Mouse (Mus musculus): ENCODE measurements around the gene Nob1. TPM values are rescaled to one million over a fixed set of nuclear protein-coding genes. Genes with fewer than 3 reads are reported as not detected.

The Nob1 gene
- polyA plus RNA-seq, 1 experiment, result 52.2 TPM

DNA sequence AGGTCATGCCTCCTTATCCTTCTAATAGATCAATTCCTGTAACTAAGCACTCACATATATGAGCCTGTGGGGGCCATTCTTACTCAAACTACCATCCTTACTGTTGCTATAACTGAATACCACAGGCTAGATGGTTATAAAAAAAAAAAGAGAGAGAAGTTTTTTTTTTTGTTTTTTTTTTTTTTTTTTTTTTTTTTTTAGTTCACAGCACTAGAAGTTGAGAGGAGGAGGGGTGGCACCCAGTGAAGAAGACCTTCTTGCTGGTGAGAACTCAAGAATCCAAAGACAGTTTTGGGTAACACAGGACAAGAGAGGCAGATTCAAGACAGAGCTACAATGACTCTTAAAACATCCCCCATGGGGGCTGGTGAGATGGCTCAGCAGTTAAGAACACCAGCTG is 29.5 kb downstream of the Nob1 start:
- no peaks in the 10 kb centered on the region for H3K36me3 ChIP-seq (ENCODE audit: control insufficient read depth, insufficient read depth, low read length)
- H3K4me3 ChIP-seq (ENCODE audit: control insufficient read depth, insufficient read depth, low read length), result no peak overlapping the region
- H3K27ac ChIP-seq (ENCODE audit: control insufficient read depth, insufficient read depth, low read length), result no peak overlapping the region
- H3K4me1 ChIP-seq (replicated peaks; ENCODE audit: control insufficient read depth, insufficient read depth, low read length), result 0 out of 2 replicates have a peak, but pooled peaks cover 2% of the 10 kb centered on the region
- H3K27me3 ChIP-seq (ENCODE audit: control insufficient read depth, insufficient read depth, low read length), result no peaks in the 10 kb centered on the region
- DNase-seq, result no peak
- no peak for TF ChIP-seq CTCF (IDR thresholded peaks at IDR 0.05; ENCODE audit: borderline replicate concordance, control insufficient read depth, extremely low read depth, insufficient read depth, low read length, poor library complexity)
- no peak for TF ChIP-seq POLR2A (IDR thresholded peaks at IDR 0.05; ENCODE audit: control insufficient read depth, extremely low read depth, insufficient read depth, low read length, poor library complexity)

GRCm38 (mm10) chr8:107391136-107391516 is 33.7 kb downstream of the Nob1 start:
- Histone ChIP-seq H3K4me3 (ENCODE audit: control insufficient read depth, insufficient read depth, low read length) (no peak overlapping the region), H3K27ac (ENCODE audit: control insufficient read depth, insufficient read depth, low read length) (no peak overlapping the region), H3K4me1 (replicated peaks; ENCODE audit: control insufficient read depth, insufficient read depth, low read length) (0 out of 2 replicates have a peak, but pooled peaks cover 2% of the 10 kb centered on the region), H3K36me3 (ENCODE audit: control insufficient read depth, insufficient read depth, low read length) (no peaks in the 10 kb centered on the region), H3K27me3 (ENCODE audit: control insufficient read depth, insufficient read depth, low read length) (no peaks in the 10 kb centered on the region)
- 61% methylated on average over 4 of the region's 4 CpGs for WGBS
- TF ChIP-seq POLR2A (IDR thresholded peaks at IDR 0.05; ENCODE audit: control insufficient read depth, extremely low read depth, insufficient read depth, low read length, poor library complexity) (no peak), CTCF (IDR thresholded peaks at IDR 0.05; ENCODE audit: borderline replicate concordance, control insufficient read depth, extremely low read depth, insufficient read depth, low read length, poor library complexity) (no peak)
- no peak for DNase-seq

GRCm38 (mm10) chr8:107390476-107391135 is 34.2 kb downstream of the Nob1 start:
- no peaks in the 10 kb centered on the region for H3K27me3 ChIP-seq (ENCODE audit: control insufficient read depth, insufficient read depth, low read length)
- no peak overlapping the region for H3K4me3 ChIP-seq (ENCODE audit: control insufficient read depth, insufficient read depth, low read length)
- WGBS, result 96% methylated on average over 16 of the region's 16 CpGs
- DNase-seq, result no peak
- H3K4me1 ChIP-seq (replicated peaks; ENCODE audit: control insufficient read depth, insufficient read depth, low read length), result 0 out of 2 replicates have a peak, but pooled peaks cover 2% of the 10 kb centered on the region
- H3K27ac ChIP-seq (ENCODE audit: control insufficient read depth, insufficient read depth, low read length), result no peak overlapping the region
- TF ChIP-seq CTCF (IDR thresholded peaks at IDR 0.05; ENCODE audit: borderline replicate concordance, control insufficient read depth, extremely low read depth, insufficient read depth, low read length, poor library complexity) (no peak), POLR2A (IDR thresholded peaks at IDR 0.05; ENCODE audit: control insufficient read depth, extremely low read depth, insufficient read depth, low read length, poor library complexity) (no peak)
- no peaks in the 10 kb centered on the region for H3K36me3 ChIP-seq (ENCODE audit: control insufficient read depth, insufficient read depth, low read length)

GRCm38 (mm10) chr8:107389557-107389956 is 35.3 kb downstream of the Nob1 start:
- Histone ChIP-seq H3K4me1 (replicated peaks; ENCODE audit: control insufficient read depth, insufficient read depth, low read length) (0 out of 2 replicates have a peak, but pooled peaks cover 2% of the 10 kb centered on the region), H3K36me3 (ENCODE audit: control insufficient read depth, insufficient read depth, low read length) (no peaks in the 10 kb centered on the region), H3K27me3 (ENCODE audit: control insufficient read depth, insufficient read depth, low read length) (no peaks in the 10 kb centered on the region), H3K27ac (ENCODE audit: control insufficient read depth, insufficient read depth, low read length) (no peak overlapping the region), H3K4me3 (ENCODE audit: control insufficient read depth, insufficient read depth, low read length) (no peak overlapping the region)
- 89% methylated on average over 8 of the region's 8 CpGs for WGBS
- TF ChIP-seq CTCF (IDR thresholded peaks at IDR 0.05; ENCODE audit: borderline replicate concordance, control insufficient read depth, extremely low read depth, insufficient read depth, low read length, poor library complexity), result no peak
- no peak for TF ChIP-seq POLR2A (IDR thresholded peaks at IDR 0.05; ENCODE audit: control insufficient read depth, extremely low read depth, insufficient read depth, low read length, poor library complexity)
- DNase-seq, result no peak

DNA sequence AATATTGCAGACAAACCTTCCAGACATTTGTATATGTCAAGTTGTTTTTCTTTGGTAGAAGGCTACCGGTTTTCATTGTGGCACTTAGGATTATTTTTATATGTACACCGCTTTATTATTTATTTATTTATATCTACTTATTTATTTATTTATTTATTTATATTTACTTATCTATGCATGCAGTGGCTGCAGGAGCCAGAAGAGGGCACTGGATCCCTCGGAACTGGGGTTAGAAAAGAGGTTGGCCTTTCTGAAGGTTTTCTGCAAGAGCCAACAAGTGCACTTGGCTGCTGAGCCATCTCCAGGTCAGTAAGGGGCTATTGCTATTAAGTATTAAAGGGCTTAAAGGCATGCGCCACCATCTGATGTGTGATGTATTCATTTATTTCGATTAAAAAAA is 37.0 kb downstream of the Nob1 start:
- Histone ChIP-seq H3K36me3 (ENCODE audit: control insufficient read depth, insufficient read depth, low read length) (no peaks in the 10 kb centered on the region), H3K4me1 (replicated peaks; ENCODE audit: control insufficient read depth, insufficient read depth, low read length) (0 out of 2 replicates have a peak, but pooled peaks cover 2% of the 10 kb centered on the region), H3K27ac (ENCODE audit: control insufficient read depth, insufficient read depth, low read length) (no peak overlapping the region), H3K4me3 (ENCODE audit: control insufficient read depth, insufficient read depth, low read length) (no peak overlapping the region), H3K27me3 (ENCODE audit: control insufficient read depth, insufficient read depth, low read length) (no peaks in the 10 kb centered on the region)
- DNase-seq, result no peak
- WGBS, result 84% methylated on average over 5 of the region's 5 CpGs
- TF ChIP-seq POLR2A (IDR thresholded peaks at IDR 0.05; ENCODE audit: control insufficient read depth, extremely low read depth, insufficient read depth, low read length, poor library complexity), result no peak
- TF ChIP-seq CTCF (IDR thresholded peaks at IDR 0.05; ENCODE audit: borderline replicate concordance, control insufficient read depth, extremely low read depth, insufficient read depth, low read length, poor library complexity), result no peak

DNA sequence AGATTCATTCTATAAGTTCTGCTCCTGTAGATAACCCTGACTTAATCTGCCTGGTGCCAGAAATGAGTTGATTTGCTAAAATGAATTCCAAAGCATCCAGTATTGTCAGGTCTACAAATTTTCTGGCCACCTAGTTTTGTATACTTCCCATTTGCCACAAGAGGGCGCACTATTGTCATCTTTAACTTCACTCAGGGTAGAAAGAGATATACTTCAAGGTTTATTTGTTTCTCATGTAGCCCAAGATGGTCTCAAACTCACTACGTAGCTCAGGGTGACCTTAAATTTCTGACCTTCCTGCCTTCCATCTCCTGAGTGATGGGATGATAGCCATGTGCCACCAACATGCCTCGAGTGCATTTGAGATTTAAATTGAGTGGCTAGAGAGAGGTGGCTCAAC is 38.2 kb downstream of the Nob1 start:
- no peaks in the 10 kb centered on the region for H3K27me3 ChIP-seq (ENCODE audit: control insufficient read depth, insufficient read depth, low read length)
- 31% methylated on average over 3 of the region's 3 CpGs for WGBS
- TF ChIP-seq POLR2A (IDR thresholded peaks at IDR 0.05; ENCODE audit: control insufficient read depth, extremely low read depth, insufficient read depth, low read length, poor library complexity), result no peak
- no peak for TF ChIP-seq CTCF (IDR thresholded peaks at IDR 0.05; ENCODE audit: borderline replicate concordance, control insufficient read depth, extremely low read depth, insufficient read depth, low read length, poor library complexity)
- no peak overlapping the region for H3K4me3 ChIP-seq (ENCODE audit: control insufficient read depth, insufficient read depth, low read length)
- H3K27ac ChIP-seq (ENCODE audit: control insufficient read depth, insufficient read depth, low read length), result no peak overlapping the region
- H3K4me1 ChIP-seq (replicated peaks; ENCODE audit: control insufficient read depth, insufficient read depth, low read length), result no peaks in the 10 kb centered on the region
- H3K36me3 ChIP-seq (ENCODE audit: control insufficient read depth, insufficient read depth, low read length), result no peaks in the 10 kb centered on the region
- no peak for DNase-seq

All from thymus, adult 2 months (tissue).